Mouse (Mus musculus): Measurements from ENCODE around the gene Psenen. TPM values are rescaled to one million over a fixed set of nuclear protein-coding genes. Genes with fewer than 3 reads are reported as not detected.

The Psenen gene
- 128 and 139 TPM in 2 replicates for polyA plus RNA-seq (2016; fragmentation: Nextera tagmentation; extraction: Ambion mirVana)

DNA sequence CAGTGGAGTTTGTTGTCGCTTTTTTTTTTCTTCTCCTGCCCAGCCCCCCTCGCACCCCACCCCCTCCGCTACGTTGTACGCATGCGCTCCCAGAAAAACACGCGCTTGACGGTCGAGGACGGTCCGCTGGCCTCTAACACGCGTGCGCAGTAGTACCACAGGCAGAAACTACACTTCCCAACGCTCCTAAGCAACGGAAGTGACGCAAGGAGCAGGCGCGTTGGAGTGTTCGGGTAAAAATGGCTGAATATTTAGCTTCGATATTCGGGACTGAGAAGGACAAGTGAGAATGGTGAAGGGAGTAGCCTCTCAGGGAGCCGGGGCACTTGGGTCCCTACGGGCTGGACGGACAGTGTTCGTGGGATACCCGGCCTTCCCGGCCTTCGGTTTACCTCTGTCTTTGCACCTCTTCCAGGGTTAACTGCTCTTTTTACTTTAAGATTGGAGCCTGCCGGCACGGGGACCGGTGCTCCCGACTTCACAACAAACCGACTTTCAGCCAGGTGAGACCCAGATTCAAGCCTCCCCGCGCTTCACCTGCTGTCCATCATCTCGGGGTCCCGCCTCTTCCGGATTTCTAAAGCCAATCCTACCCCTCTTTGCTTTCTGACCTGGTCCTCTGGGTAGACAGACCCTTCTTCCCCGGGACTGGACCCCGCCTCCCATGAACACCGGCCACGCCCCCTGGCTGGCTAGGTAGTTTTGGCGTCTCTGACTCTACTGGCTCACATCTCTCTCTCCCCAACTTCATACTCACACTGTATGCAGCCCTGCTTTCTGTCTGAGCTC is at the start of gene Psenen, which contains the start of the genes U2af1l4 and Gm49396:
Gene Psenen, minus strand, starts transcription at position 511 of the 789 bp plus-strand sequence.
Gene U2af1l4, plus strand, starts transcription at position 185 of the 789 bp plus-strand sequence.
Gene Gm49396, plus strand, starts transcription at position 228 of the 789 bp plus-strand sequence.
- Histone ChIP-seq H3K27me3 (no peaks in the 10 kb centered on the region), H3K27ac (peak within 1 kb of the TSS; percentile 94), H3K4me1 (peaks cover 20% of the 10 kb centered on the region), H3K9me3 (replicated peaks) (no peaks in the 10 kb centered on the region), H3K36me3 (peaks cover 35% of the 10 kb centered on the region), H3K4me2 (replicated peaks) (peak within 1 kb of the TSS; percentile 82), H3K9ac (peak within 1 kb of the TSS; percentile 85), H3K4me3 (peak within 1 kb of the TSS; percentile 76)
- ATAC-seq (ENCODE audit: low FRiP score): peak; percentile 84
- under 1% methylated on average over 45 of the region's 45 CpGs for WGBS

DNA sequence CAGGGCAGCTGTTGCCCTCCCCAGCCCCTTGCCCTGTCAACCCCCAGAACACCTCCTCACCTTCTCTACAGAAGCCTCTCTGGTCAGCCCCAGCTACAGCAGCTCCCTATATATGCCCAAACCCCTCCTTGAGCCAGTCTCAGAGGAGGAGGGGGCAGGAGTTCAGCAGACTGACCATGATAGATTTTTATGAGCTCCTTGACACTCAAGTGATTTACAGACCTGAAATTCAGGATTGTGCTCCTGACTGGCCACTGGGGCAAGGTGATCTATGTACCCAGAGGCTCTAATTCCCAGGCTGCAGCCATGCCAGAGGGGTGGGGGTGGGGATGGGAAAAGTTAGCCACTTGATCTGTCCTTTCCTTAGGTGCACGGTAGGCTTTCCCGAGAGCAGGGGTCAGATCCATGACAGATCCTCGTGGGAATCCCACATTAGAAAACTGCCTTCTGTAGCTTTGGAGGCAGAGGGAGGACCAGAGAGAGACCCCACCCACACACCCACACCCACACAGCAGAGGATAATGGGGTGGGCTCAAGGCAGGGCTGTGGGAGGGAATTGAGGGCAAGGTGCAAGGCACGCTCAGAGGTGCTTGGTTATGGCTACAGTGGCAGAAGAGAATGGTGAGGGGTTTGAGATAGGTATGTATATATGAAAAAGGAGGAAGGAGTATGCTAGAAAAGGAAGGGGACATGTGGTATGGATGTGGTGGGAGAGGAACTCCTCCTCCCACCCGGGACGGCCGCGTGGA is 49.4 kb upstream of the Psenen start, which contains the start of gene Upk1a:
Gene Upk1a, minus strand, starts transcription at position 194 of the 749 bp plus-strand sequence.
- Histone ChIP-seq H3K4me2 (replicated peaks) (no peak within 1 kb of the TSS), H3K36me3 (peaks cover 22% of the 10 kb centered on the region), H3K4me3 (no peak within 1 kb of the TSS), H3K9ac (no peak within 1 kb of the TSS), H3K9me3 (replicated peaks) (no peaks in the 10 kb centered on the region), H3K27me3 (no peaks in the 10 kb centered on the region), H3K27ac (no peak within 1 kb of the TSS), H3K4me1 (no peaks in the 10 kb centered on the region)
- 78% methylated on average over 8 of the region's 8 CpGs for WGBS
- no peak for ATAC-seq (ENCODE audit: low FRiP score)

DNA sequence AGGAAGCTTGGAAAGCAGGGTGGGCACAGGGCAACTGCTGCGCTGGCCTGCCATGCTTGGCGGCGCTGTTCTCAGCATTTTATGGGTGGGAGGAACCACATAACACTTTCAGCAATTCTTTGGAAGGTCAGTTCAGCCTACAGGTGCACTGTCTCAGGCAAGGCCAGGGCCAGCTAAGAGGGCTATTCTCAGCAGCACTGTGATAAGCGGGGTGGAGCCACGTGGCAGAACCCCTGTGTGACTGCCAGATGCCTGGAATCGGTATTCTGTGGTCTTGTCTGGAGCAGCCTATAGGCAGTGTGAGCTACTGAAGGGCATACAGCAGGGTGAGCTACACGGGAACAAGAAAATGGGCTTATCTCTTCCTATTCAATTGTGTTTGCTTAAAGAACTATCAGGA is 46.6 kb upstream of the Psenen start:
- Histone ChIP-seq H3K4me1 (no peaks in the 10 kb centered on the region), H3K27ac (no peak overlapping the region), H3K4me3 (no peak overlapping the region), H3K27me3 (no peaks in the 10 kb centered on the region; the same call in 1 of the 2 replicates), H3K9me3 (replicated peaks) (no peaks in the 10 kb centered on the region), H3K4me2 (replicated peaks) (no peak overlapping the region), H3K36me3 (no peaks in the 10 kb centered on the region), H3K9ac (no peak overlapping the region)
- no peak for ATAC-seq (ENCODE audit: low FRiP score)
- 57% methylated on average over 7 of the region's 7 CpGs for WGBS

- ATAC-seq (ENCODE audit: low FRiP score): no peak
- no peaks in the 10 kb centered on the region for H3K9me3 ChIP-seq (replicated peaks)
- H3K4me1 ChIP-seq: no peaks in the 10 kb centered on the region
- no peak overlapping the region for H3K9ac ChIP-seq
- no peak overlapping the region for H3K4me2 ChIP-seq (replicated peaks)
- no peaks in the 10 kb centered on the region; the same call in 1 of the 2 replicates for H3K27me3 ChIP-seq
- H3K36me3 ChIP-seq: no peaks in the 10 kb centered on the region
- WGBS: 54% methylated on average over 14 of the region's 16 CpGs
- no peak overlapping the region for H3K4me3 ChIP-seq
- no peak overlapping the region for H3K27ac ChIP-seq
Observed at GRCm38 (mm10) chr7:30608476-30608875, 45.0 kb upstream of the Psenen start.

DNA sequence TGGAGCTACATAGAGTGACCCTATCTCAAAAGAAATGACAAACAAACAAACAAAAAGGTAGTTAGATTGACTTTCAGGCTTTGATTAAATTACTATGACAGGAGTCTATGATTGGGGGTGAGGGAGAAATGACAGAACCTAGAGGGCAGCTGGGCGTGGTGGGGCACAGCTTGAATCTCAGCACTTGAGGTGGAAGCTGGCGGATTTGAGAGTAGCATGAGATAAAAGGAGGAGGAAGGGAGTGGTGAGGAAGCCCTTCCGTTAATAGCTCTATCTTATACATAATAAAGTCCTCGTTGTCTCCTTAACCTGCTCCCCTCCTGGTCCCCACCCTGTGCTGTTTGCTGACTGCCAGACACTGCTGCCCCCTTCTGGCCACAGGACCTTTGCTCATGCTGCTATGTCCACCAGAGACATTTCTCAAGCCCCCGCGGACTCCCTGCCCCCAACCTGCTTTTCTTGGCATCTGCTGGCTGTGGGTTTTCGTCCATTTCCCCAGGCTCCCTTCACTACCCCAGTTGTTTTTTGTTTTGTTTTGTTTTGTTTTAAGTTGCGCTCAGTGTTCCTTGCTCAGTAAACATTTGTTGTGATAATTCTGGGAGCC is 44.4 kb upstream of the Psenen start:
- H3K36me3 ChIP-seq: no peaks in the 10 kb centered on the region
- 0 out of 2 replicates have a peak, but pooled peaks have one; percentile 48 for ATAC-seq (ENCODE audit: low FRiP score)
- 35% methylated on average over 8 of the region's 8 CpGs for WGBS

DNA sequence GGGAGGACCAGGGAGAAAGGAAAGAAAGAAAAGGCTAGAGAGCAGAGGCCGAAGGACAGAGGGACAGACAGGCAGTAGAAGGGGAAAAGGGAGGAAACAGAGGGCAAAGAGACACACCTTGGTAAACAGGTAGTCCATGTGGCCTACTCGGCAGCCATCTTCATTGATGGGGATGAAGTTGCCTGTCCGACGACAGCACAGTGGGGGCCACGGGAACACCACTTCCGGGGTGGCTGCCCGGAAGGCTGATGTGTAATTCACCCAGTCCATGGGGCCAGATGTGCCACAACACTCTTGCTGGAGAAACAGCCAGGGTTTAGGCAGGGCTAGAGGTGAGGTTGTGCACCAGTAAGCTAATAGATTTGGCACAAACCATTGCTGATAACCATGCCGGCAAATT is 41.5 kb upstream of the Psenen start:
- Histone ChIP-seq H3K27me3 (no peaks in the 10 kb centered on the region; the same call in 1 of the 2 replicates), H3K4me2 (replicated peaks) (no peak overlapping the region), H3K36me3 (no peaks in the 10 kb centered on the region), H3K4me1 (peaks cover 9% of the 10 kb centered on the region), H3K27ac (no peak overlapping the region), H3K9ac (no peak overlapping the region), H3K9me3 (replicated peaks) (no peaks in the 10 kb centered on the region), H3K4me3 (no peak overlapping the region)
- no peak for ATAC-seq (ENCODE audit: low FRiP score)
- WGBS: 86% methylated on average over 8 of the region's 8 CpGs

More for the DNA sequence above, 44.4 kb upstream of the Psenen start:
- H3K4me1 ChIP-seq: no peaks in the 10 kb centered on the region
- no peak overlapping the region for H3K9ac ChIP-seq
- H3K27ac ChIP-seq: no peak overlapping the region
- H3K4me3 ChIP-seq: no peak overlapping the region
- H3K27me3 ChIP-seq: no peaks in the 10 kb centered on the region; the same call in 1 of the 2 replicates
- H3K4me2 ChIP-seq (replicated peaks): no peak overlapping the region
- H3K9me3 ChIP-seq (replicated peaks): no peaks in the 10 kb centered on the region

DNA sequence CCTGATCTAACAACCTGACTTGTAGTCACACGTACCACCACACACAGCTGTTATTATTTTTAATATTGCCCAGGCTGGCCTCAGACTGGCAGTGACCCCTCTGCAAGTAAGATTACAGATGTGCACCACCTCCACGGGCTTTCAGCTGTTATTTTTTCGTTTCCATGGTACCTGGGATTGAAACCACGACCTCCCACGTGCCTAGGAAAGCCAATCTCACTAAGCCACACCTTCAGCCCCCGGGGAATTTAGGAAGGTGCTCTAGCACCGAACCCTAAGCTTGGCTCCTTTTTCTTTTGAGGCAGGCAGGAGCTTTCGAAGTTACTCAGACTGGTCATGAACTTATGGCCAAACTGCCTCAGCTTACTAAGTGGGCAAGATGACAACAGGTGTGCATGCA is 41.0 kb upstream of the Psenen start:
- Histone ChIP-seq H3K4me2 (replicated peaks) (no peak overlapping the region), H3K9me3 (replicated peaks) (no peaks in the 10 kb centered on the region), H3K9ac (no peak overlapping the region), H3K36me3 (no peaks in the 10 kb centered on the region), H3K4me3 (no peak overlapping the region), H3K4me1 (peaks cover 12% of the 10 kb centered on the region), H3K27me3 (no peaks in the 10 kb centered on the region; the same call in 1 of the 2 replicates), H3K27ac (no peak overlapping the region)
- 66% methylated on average over 8 of the region's 8 CpGs for WGBS
- ATAC-seq (ENCODE audit: low FRiP score): no peak

- Histone ChIP-seq H3K4me3 (no peak overlapping the region), H3K4me1 (peaks cover 12% of the 10 kb centered on the region), H3K27ac (no peak overlapping the region), H3K4me2 (replicated peaks) (no peak overlapping the region), H3K27me3 (no peaks in the 10 kb centered on the region; the same call in 1 of the 2 replicates), H3K9me3 (replicated peaks) (no peaks in the 10 kb centered on the region), H3K9ac (no peak overlapping the region), H3K36me3 (no peaks in the 10 kb centered on the region)
- WGBS: 46% methylated on average over 3 of the region's 3 CpGs
- no peak for ATAC-seq (ENCODE audit: low FRiP score)
Observed at GRCm38 (mm10) chr7:30602583-30602982, 39.2 kb upstream of the Psenen start.

DNA sequence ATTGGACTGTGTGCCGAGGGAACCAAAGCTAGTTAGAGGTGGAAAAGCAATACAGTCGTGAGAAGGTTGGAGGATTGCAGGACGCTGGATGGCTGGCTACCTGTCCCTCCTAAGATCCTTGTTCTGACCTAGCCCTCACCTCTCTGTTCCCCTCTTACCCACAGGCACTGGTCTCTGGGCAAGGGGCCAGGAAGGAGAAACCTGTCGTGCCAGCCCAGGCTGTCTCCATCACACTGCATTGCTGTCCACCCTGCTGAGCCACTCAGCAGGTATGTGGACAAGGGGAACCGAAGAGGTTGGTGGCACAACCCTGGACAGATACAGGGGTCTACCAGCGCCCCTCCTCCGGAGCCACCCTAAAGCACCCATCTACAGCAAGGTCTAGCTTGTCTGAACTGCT is 37.2 kb upstream of the Psenen start:
- ATAC-seq (ENCODE audit: low FRiP score): no peak
- Histone ChIP-seq H3K4me3 (no peak overlapping the region), H3K27me3 (no peaks in the 10 kb centered on the region), H3K36me3 (no peaks in the 10 kb centered on the region), H3K4me1 (peaks cover 12% of the 10 kb centered on the region), H3K4me2 (replicated peaks) (peak overlapping the region; percentile 36), H3K9ac (no peak overlapping the region), H3K27ac (no peak overlapping the region), H3K9me3 (replicated peaks) (no peaks in the 10 kb centered on the region)
- WGBS: 80% methylated on average over 7 of the region's 7 CpGs

DNA sequence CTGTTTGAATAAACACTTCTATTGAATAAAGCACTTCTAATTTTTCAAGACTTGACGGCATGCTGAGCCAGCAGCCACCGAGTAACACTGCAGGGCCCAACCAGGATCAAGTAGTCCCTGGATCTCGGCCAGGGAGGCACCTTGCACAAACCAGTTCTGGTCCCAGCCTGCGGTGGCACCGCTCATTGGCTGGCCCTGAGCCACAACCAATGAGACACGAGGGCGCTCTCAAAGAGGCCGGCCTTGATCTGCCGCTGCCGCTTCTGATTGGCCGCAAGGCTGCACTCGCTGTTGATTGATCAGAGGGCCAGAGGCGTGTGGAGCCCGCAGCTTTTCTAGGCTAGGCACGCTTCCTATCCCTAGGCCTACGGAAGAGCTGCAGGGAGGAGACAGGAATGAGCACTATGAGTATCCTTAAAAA is 36.5 kb upstream of the Psenen start:
- H3K4me2 ChIP-seq (replicated peaks): peak overlapping the region; percentile 36
- peaks cover 12% of the 10 kb centered on the region for H3K4me1 ChIP-seq
- H3K9ac ChIP-seq: no peak overlapping the region
- no peak overlapping the region; the same call in 1 of the 2 replicates for H3K4me3 ChIP-seq
- 2% methylated on average over 16 of the region's 16 CpGs for WGBS
- H3K27me3 ChIP-seq: no peaks in the 10 kb centered on the region; the same call in 1 of the 2 replicates
- ATAC-seq (ENCODE audit: low FRiP score): peak; percentile 99
- H3K27ac ChIP-seq: 0 out of 2 replicates have a peak overlapping the region, but pooled peaks have one; percentile 13
- H3K36me3 ChIP-seq: no peaks in the 10 kb centered on the region
- no peaks in the 10 kb centered on the region for H3K9me3 ChIP-seq (replicated peaks)

DNA sequence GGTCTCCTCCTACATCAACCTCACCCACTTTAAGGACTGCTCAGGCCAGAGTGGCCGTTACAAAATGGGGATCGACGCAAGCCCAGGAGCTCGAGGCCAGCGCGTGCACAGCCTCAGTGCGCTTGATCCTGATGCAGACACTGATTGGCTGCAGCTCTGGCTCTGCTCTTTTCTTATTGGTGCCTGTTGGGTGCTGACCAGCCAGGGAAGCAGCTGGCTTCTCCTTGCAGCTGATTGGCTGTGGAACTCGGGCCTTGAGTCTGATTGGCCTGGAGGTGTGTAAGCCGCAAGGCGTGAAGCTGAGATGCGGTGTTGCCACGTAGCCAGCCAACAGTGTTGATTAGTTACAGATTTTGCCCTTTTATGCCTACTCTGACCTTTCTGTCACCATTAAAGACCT is 35.4 kb upstream of the Psenen start, which contains the start of gene Zbtb32:
Gene Zbtb32, minus strand, starts transcription at position 124 of the 400 bp plus-strand sequence.
- no peak within 1 kb of the TSS for H3K9ac ChIP-seq
- no peak within 1 kb of the TSS; the same call in 1 of the 2 replicates for H3K4me3 ChIP-seq
- no peak within 1 kb of the TSS; the same call in 1 of the 2 replicates for H3K27ac ChIP-seq
- no peaks in the 10 kb centered on the region; the same call in 1 of the 2 replicates for H3K27me3 ChIP-seq
- WGBS: 90% methylated on average over 12 of the region's 12 CpGs
- H3K36me3 ChIP-seq: no peaks in the 10 kb centered on the region
- peaks cover 12% of the 10 kb centered on the region for H3K4me1 ChIP-seq
- ATAC-seq (ENCODE audit: low FRiP score): no peak
- no peaks in the 10 kb centered on the region for H3K9me3 ChIP-seq (replicated peaks)
- H3K4me2 ChIP-seq (replicated peaks): peak within 1 kb of the TSS; percentile 36

Data from hindbrain, embryonic 12.5 days (tissue).